ENCODE assay signal across 8 mouse cellular contexts in genomic region chr7:46796206-46796679, GRCm38 (mm10). TPM values are rescaled to one million over a fixed set of nuclear protein-coding genes. Genes with fewer than 3 reads are reported as not detected.
A peak's percentile ranks its signal among the peaks of the same experiment; 100 is the strongest.
DNase-seq lines count a peak whose midpoint lies in the region; ATAC-seq and TF ChIP-seq lines count a peak whose summit lies in the region.

No protein-coding gene starts in this region.

- TF ChIP-seq CTCF in gastrocnemius, adult 2 months (IDR thresholded peaks at IDR 0.05), result no peak
- no peak for TF ChIP-seq CTCF in thymus, adult 2 months (IDR thresholded peaks at IDR 0.05; ENCODE audit: borderline replicate concordance, control insufficient read depth, extremely low read depth, insufficient read depth, low read length, poor library complexity)

- peak overlapping the region; percentile 97 for H3K4me3 ChIP-seq in gastrocnemius, adult 2 months
- H3K4me3 ChIP-seq in thymus, adult 2 months (ENCODE audit: control insufficient read depth, insufficient read depth, low read length), result peak overlapping the region; percentile 59
- H3K4me3 ChIP-seq in limb, embryonic 10.5 days, result peak overlapping the region; percentile 83
- H3K4me3 ChIP-seq in neural tube, embryonic 13.5 days, result peak overlapping the region; percentile 94

- H3K9ac ChIP-seq in neural tube, embryonic 13.5 days, result peak overlapping the region; percentile 95

- DNase-seq in gastrocnemius, adult 2 months, result no peak
- no peak for DNase-seq in gastrocnemius, postnatal 36 days
- DNase-seq in thymus, adult 2 months, result no peak
- DNase-seq in thymus, postnatal 36 days, result no peak
- DNase-seq in limb, embryonic 10.5 days (ENCODE audit: low spot score), result no peak
- DNase-seq in B cell, adult 2 months, result no peak
- DNase-seq in cerebellum, postnatal 36 days, result no peak

- H3K27ac ChIP-seq in gastrocnemius, adult 2 months, result peak overlapping the region; percentile 98
- no peak overlapping the region for H3K27ac ChIP-seq in thymus, adult 2 months (ENCODE audit: control insufficient read depth, insufficient read depth, low read length)
- peak overlapping the region; percentile 100 for H3K27ac ChIP-seq in limb, embryonic 10.5 days
- peak overlapping the region; percentile 87 for H3K27ac ChIP-seq in neural tube, embryonic 13.5 days (replicated peaks)

- H3K4me1 ChIP-seq in thymus, adult 2 months (replicated peaks; ENCODE audit: control insufficient read depth, insufficient read depth, low read length), result peaks cover 4% of the 10 kb centered on the region
- H3K4me1 ChIP-seq in limb, embryonic 10.5 days, result peaks cover 18% of the 10 kb centered on the region
- H3K4me1 ChIP-seq in neural tube, embryonic 13.5 days (replicated peaks), result peaks cover 32% of the 10 kb centered on the region

- peaks cover 5% of the 10 kb centered on the region; the same call in 1 of the 2 replicates for H3K36me3 ChIP-seq in thymus, adult 2 months (ENCODE audit: control insufficient read depth, insufficient read depth, low read length)
- peaks cover 32% of the 10 kb centered on the region for H3K36me3 ChIP-seq in limb, embryonic 10.5 days
- peaks cover 17% of the 10 kb centered on the region for H3K36me3 ChIP-seq in neural tube, embryonic 13.5 days

- ATAC-seq in neural tube, embryonic 13.5 days (ENCODE audit: low read depth), result no peak; the same call in 1 of the 2 replicates

- H3K9me3 ChIP-seq in limb, embryonic 10.5 days (replicated peaks), result no peaks in the 10 kb centered on the region
- no peaks in the 10 kb centered on the region for H3K9me3 ChIP-seq in neural tube, embryonic 13.5 days

- TF ChIP-seq POLR2A in thymus, adult 2 months (IDR thresholded peaks at IDR 0.05; ENCODE audit: control insufficient read depth, extremely low read depth, insufficient read depth, low read length, poor library complexity), result no peak

- WGBS in thymus, adult 2 months, result under 1% methylated on average over 31 of the region's 31 CpGs
- WGBS in limb, embryonic 10.5 days, result under 1% methylated on average over 31 of the region's 31 CpGs
- 0% methylated on average over 31 of the region's 31 CpGs for WGBS in neural tube, embryonic 13.5 days

- intact Hi-C loops in gastrocnemius, adult 2 months (cut with DNase I), result loop anchor here (2.0 to 10.0 kb wide), 2 partner anchors 51 to 119 kb away; partner anchors contain the start of gene Tsg101
- intact Hi-C loops in gastrocnemius, postnatal 36 days (cut with DNase I), result loop anchor here (5.0 to 10.0 kb wide), 3 partner anchors 51 to 219 kb away; partner anchors contain the start of gene Tsg101

- no peaks in the 10 kb centered on the region for H3K27me3 ChIP-seq in thymus, adult 2 months (ENCODE audit: control insufficient read depth, insufficient read depth, low read length)
- no peaks in the 10 kb centered on the region for H3K27me3 ChIP-seq in limb, embryonic 10.5 days (ENCODE audit: low read depth, poor library complexity, severe bottlenecking)
- no peaks in the 10 kb centered on the region for H3K27me3 ChIP-seq in neural tube, embryonic 13.5 days

- peak overlapping the region; percentile 96 for H3K4me2 ChIP-seq in neural tube, embryonic 13.5 days

RNA-seq across cellular contexts. Expression of gene Gtf2h1, which starts 0.3 kb away (rescaled TPM):
- total RNA-seq in gastrocnemius, adult 2 months (2021), result 10 to 100 TPM; 17.7 to 18.6 TPM
- total RNA-seq in gastrocnemius, postnatal 36 days (2021), result 10 to 100 TPM; 14.0 to 14.8 TPM
- polyA plus RNA-seq in thymus, adult 2 months (2012; rRNA removed), result 13.0 and 14.4 TPM in 2 replicates
- polyA plus RNA-seq in limb, embryonic 10.5 days (2016; fragmentation: Nextera tagmentation; extraction: Ambion mirVana), result 50.2 and 52.4 TPM in 2 replicates
- polyA plus RNA-seq in neural tube, embryonic 13.5 days (2015; fragmentation: Nextera tagmentation; extraction: Ambion mirVana), result 38.2 and 44.4 TPM in 2 replicates

RNA-seq across cellular contexts. Expression of gene Hps5, which starts 0.4 kb away (rescaled TPM):
- 10 to 100 TPM in 1 of 2 experiments, 1 to 10 TPM in 1; 9.7 to 11.3 TPM for total RNA-seq in gastrocnemius, adult 2 months (2021)
- 10 to 100 TPM in 1 of 2 experiments, 1 to 10 TPM in 1; 8.7 to 12.2 TPM for total RNA-seq in gastrocnemius, postnatal 36 days (2021)
- polyA plus RNA-seq in thymus, adult 2 months (2012; rRNA removed), result 21.4 and 22.3 TPM in 2 replicates
- 19.0 and 19.5 TPM in 2 replicates for polyA plus RNA-seq in limb, embryonic 10.5 days (2016; fragmentation: Nextera tagmentation; extraction: Ambion mirVana)
- polyA plus RNA-seq in neural tube, embryonic 13.5 days (2015; fragmentation: Nextera tagmentation; extraction: Ambion mirVana), result 16.4 TPM in 2 replicates

RNA-seq across cellular contexts. Expression of gene Saa2, which starts 44.7 kb away (rescaled TPM):
- not detected for total RNA-seq in gastrocnemius, adult 2 months (2021)
- not detected for total RNA-seq in gastrocnemius, postnatal 36 days (2021)
- 1.2 and 1.4 TPM in 2 replicates for polyA plus RNA-seq in thymus, adult 2 months (2012; rRNA removed)
- polyA plus RNA-seq in limb, embryonic 10.5 days (2016; fragmentation: Nextera tagmentation; extraction: Ambion mirVana), result 1.7 TPM in 2 replicates
- polyA plus RNA-seq in neural tube, embryonic 13.5 days (2015; fragmentation: Nextera tagmentation; extraction: Ambion mirVana), result 1.1 TPM in 1 of 2 replicates, not detected in the other

RNA-seq across cellular contexts. Expression of gene Ldha, which starts 45.0 kb away (rescaled TPM):
- total RNA-seq in gastrocnemius, adult 2 months (2021), result 1,000 to 10,000 TPM; 2,441 to 2,897 TPM
- total RNA-seq in gastrocnemius, postnatal 36 days (2021), result 1,000 to 10,000 TPM; 2,924 to 3,276 TPM
- 600 and 660 TPM in 2 replicates for polyA plus RNA-seq in thymus, adult 2 months (2012; rRNA removed)
- polyA plus RNA-seq in limb, embryonic 10.5 days (2016; fragmentation: Nextera tagmentation; extraction: Ambion mirVana), result 2,714 and 3,443 TPM in 2 replicates
- polyA plus RNA-seq in neural tube, embryonic 13.5 days (2015; fragmentation: Nextera tagmentation; extraction: Ambion mirVana), result 497 and 572 TPM in 2 replicates

RNA-seq across cellular contexts. Expression of gene Saa1, which starts 53.5 kb away (rescaled TPM):
- not detected for total RNA-seq in gastrocnemius, adult 2 months (2021)
- total RNA-seq in gastrocnemius, postnatal 36 days (2021), result not detected
- polyA plus RNA-seq in thymus, adult 2 months (2012; rRNA removed), result 2.7 and 4.3 TPM in 2 replicates
- polyA plus RNA-seq in limb, embryonic 10.5 days (2016; fragmentation: Nextera tagmentation; extraction: Ambion mirVana), result 1.4 and 3.3 TPM in 2 replicates
- 0.24 and 0.55 TPM in 2 replicates for polyA plus RNA-seq in neural tube, embryonic 13.5 days (2015; fragmentation: Nextera tagmentation; extraction: Ambion mirVana)
